Mouse (Mus musculus) ES-E14 (cell line): ENCODE results near the gene Ntn1. TPM values are rescaled to one million over a fixed set of nuclear protein-coding genes. Genes with fewer than 3 reads are reported as not detected.

Source experiments
- DNase-seq: peaks from one replicate; pipeline ENCODE4 v3.0.0-alpha.2; 2013; ENCODE audit warnings: low read depth, low spot score
- H3K27ac ChIP-seq: 2 replicates; pipeline ENCODE4 v1.5.1; 2012; ENCODE audit warnings: low read depth, mild to moderate bottlenecking, low read length, moderate library complexity, mixed read lengths; ENCODE audit not compliant: poor library complexity, insufficient read depth, severe bottlenecking
- H3K36me3 ChIP-seq: 2 replicates; pipeline ENCODE4 v1.6.1; 2012; ENCODE audit warnings: mild to moderate bottlenecking, low read length, moderate library complexity, mixed read lengths; ENCODE audit not compliant: control insufficient read depth, poor library complexity, insufficient read depth, severe bottlenecking
- H3K4me1 ChIP-seq, 2 experiments: fragments of 150-350 bp in 1 of 2; sonication (generic) in 1 of 2; 2 replicates each; pipeline ENCODE4 v1.6.1; 2012; ENCODE audit warnings: low read length in 2 of 2, mild to moderate bottlenecking in 1 of 2, mixed read lengths in 1 of 2; ENCODE audit not compliant: control insufficient read depth in 2 of 2, insufficient read depth in 2 of 2, poor library complexity in 1 of 2
- H3K4me3 ChIP-seq, 2 experiments: fragments of 150-350 bp in 1 of 2; sonication (generic) in 1 of 2; 2 replicates each; pipeline ENCODE4 v1.5.1; 2012; ENCODE audit warnings: low read length in 2 of 2, low read depth in 1 of 2, mild to moderate bottlenecking in 1 of 2, mixed read lengths in 1 of 2; ENCODE audit not compliant: insufficient read depth in 1 of 2, poor library complexity in 1 of 2, severe bottlenecking in 1 of 2
- H3K9ac ChIP-seq: 2 replicates; pipeline ENCODE4 v1.6.1; 2012; ENCODE audit warnings: low read depth, mild to moderate bottlenecking, low read length, mixed read lengths; ENCODE audit not compliant: poor library complexity, insufficient read depth, severe bottlenecking
- H3K9me3 ChIP-seq: fragments of 150-350 bp; sonication (generic); 2 replicates; pipeline ENCODE4 v1.6.1; 2012; ENCODE audit warnings: low read depth, mild to moderate bottlenecking, low read length; ENCODE audit not compliant: control insufficient read depth, insufficient read depth
- CHD2 ChIP-seq: IDR thresholded peaks from 2 replicates; pipeline ENCODE4 v1.6.1; 2014; ENCODE audit warnings: mild to moderate bottlenecking, low read depth, low read length, inconsistent platforms
- HCFC1 ChIP-seq: IDR thresholded peaks from 2 replicates; pipeline ENCODE4 v1.6.1; 2012; ENCODE audit warnings: low read length, inconsistent platforms, borderline replicate concordance; ENCODE audit not compliant: insufficient read depth
- MAFK ChIP-seq: IDR thresholded peaks from 2 replicates; pipeline ENCODE4 v1.6.1; 2014; ENCODE audit warnings: mild to moderate bottlenecking, low read depth, low read length, inconsistent platforms; ENCODE audit not compliant: insufficient read depth
- ZC3H11A ChIP-seq: IDR thresholded peaks from 2 replicates; pipeline ENCODE4 v1.6.1; 2012; ENCODE audit warnings: low read depth, mild to moderate bottlenecking, inconsistent platforms, low read length, borderline replicate concordance
- ZNF384 ChIP-seq: IDR thresholded peaks from 2 replicates; pipeline ENCODE4 v1.6.1; 2012; ENCODE audit warnings: low read depth, low read length, inconsistent platforms
- in situ Hi-C, 2 experiments: fragments of 600-800 bp; cut with MboI; formaldehyde crosslinking; loops; one replicate each; pipeline ENCODE4 v1.15.1; 2025; ENCODE audit warnings: low sequenced_read_pairs in 2 of 2, inconsistent platforms in 1 of 2; ENCODE audit not compliant: unreplicated experiment in 2 of 2
- total RNA-seq: library from RNA; depleted of rRNA; stranded (reverse); fragments of 300-350 nt; gene quantifications from 2 replicates; pipeline ENCODE4 v1.2.3, GENCODE M21; 2012

Gene Ntn1
- total RNA-seq, 1 experiment: 22.6 TPM

GRCm38 (mm10) chr11:68348083-68348482 is 52.5 kb downstream of the Ntn1 start:
- in situ Hi-C loops: no loop called here
- no peak overlapping the region for H3K4me3 ChIP-seq
- no peak for DNase-seq

GRCm38 (mm10) chr11:68347508-68347907 is 53.1 kb downstream of the Ntn1 start:
- no peak overlapping the region for H3K9ac ChIP-seq
- H3K4me3 ChIP-seq: no peak overlapping the region
- in situ Hi-C loops: no loop called here
- peaks cover 0 to 15% of the 10 kb centered on the region in 2 experiments; a peak in 2 of 4 replicates for H3K4me1 ChIP-seq
- DNase-seq: no peak
- H3K27ac ChIP-seq: no peak overlapping the region
- peaks cover 4% of the 10 kb centered on the region; the same call in 1 of the 2 replicates for H3K36me3 ChIP-seq
- no peaks in the 10 kb centered on the region for H3K9me3 ChIP-seq
- no peak for TF ChIP-seq MAFK
- TF ChIP-seq HCFC1: no peak
- TF ChIP-seq ZNF384: no peak
- TF ChIP-seq CHD2: no peak
- no peak for TF ChIP-seq ZC3H11A

More at GRCm38 (mm10) chr11:68348083-68348482, 52.5 kb downstream of the Ntn1 start:
- H3K9me3 ChIP-seq: no peaks in the 10 kb centered on the region
- H3K4me1 ChIP-seq: peaks cover 0 to 14% of the 10 kb centered on the region in 2 experiments; a peak in 2 of 4 replicates
- H3K27ac ChIP-seq: no peak overlapping the region
- H3K36me3 ChIP-seq: peaks cover 4% of the 10 kb centered on the region; the same call in 1 of the 2 replicates
- TF ChIP-seq CHD2: no peak
- TF ChIP-seq MAFK: no peak
- no peak for TF ChIP-seq ZNF384
- no peak for TF ChIP-seq ZC3H11A
- no peak for TF ChIP-seq HCFC1
- no peak overlapping the region for H3K9ac ChIP-seq

- H3K9me3 ChIP-seq: no peaks in the 10 kb centered on the region
- no peak overlapping the region for H3K4me3 ChIP-seq
- no peak for TF ChIP-seq CHD2
- no peak for TF ChIP-seq ZC3H11A
- TF ChIP-seq ZNF384: no peak
- TF ChIP-seq MAFK: no peak
- TF ChIP-seq HCFC1: no peak
- no peak for DNase-seq
- H3K27ac ChIP-seq: no peak overlapping the region
- no peak overlapping the region for H3K9ac ChIP-seq
- H3K36me3 ChIP-seq: peaks cover 4% of the 10 kb centered on the region; the same call in 1 of the 2 replicates
- in situ Hi-C loops: no loop called here
- peaks cover 0 to 16% of the 10 kb centered on the region in 2 experiments; a peak in 2 of 4 replicates for H3K4me1 ChIP-seq
Observed at GRCm38 (mm10) chr11:68346099-68346498, 54.5 kb downstream of the Ntn1 start.

- peaks cover 0 to 18% of the 10 kb centered on the region in 2 experiments; a peak in 2 of 4 replicates for H3K4me1 ChIP-seq
- no peak overlapping the region for H3K4me3 ChIP-seq
- no peak overlapping the region for H3K27ac ChIP-seq
- TF ChIP-seq ZNF384 (no peak), CHD2 (no peak), HCFC1 (no peak), ZC3H11A (no peak), MAFK (no peak)
- in situ Hi-C loops: no loop called here
- no peak for DNase-seq
- H3K9ac ChIP-seq: no peak overlapping the region
- no peaks in the 10 kb centered on the region for H3K9me3 ChIP-seq
- H3K36me3 ChIP-seq: peaks cover 11% of the 10 kb centered on the region; the same call in 1 of the 2 replicates
Observed at GRCm38 (mm10) chr11:68344221-68344620, 56.4 kb downstream of the Ntn1 start.
